In the genomic region with DNA sequence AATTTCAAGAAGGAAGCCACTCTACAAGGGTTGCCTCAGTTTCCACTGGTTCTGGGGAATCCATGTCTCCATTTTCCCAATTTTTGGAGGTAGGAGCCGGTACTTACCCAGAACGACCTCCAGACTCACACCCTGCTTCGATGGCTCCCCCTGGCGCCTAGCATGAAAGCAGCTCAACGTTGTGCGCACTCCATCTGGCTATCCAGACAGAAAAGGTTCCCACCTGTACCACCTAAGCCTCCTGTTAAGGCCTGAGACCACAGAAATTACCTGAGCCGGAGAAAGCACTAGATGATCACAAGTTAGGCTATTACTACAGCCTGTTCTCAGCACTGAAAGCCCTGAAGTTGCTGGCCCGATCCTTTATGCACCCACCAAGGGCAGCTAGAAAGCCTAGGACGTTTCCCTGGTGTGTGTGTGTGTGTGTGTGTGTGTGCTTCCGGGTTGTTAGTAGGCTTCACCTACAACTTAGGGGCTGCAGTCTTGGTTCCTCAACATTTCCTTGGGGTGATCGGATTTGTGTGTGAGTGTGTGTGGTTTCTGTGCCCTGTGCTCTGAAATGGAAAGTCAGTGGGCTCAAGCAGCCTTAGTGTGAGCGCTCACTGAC, we compare ENCODE assay signal across 10 mouse cellular contexts. TPM values are rescaled to one million over a fixed set of nuclear protein-coding genes. Genes with fewer than 3 reads are reported as not detected.
DNase-seq lines count a peak whose midpoint lies in the region; TF ChIP-seq lines count a peak whose summit lies in the region.
"Had no signal": no experiment of that assay in that cellular context is flagged by ENCODE, and none has a peak within 500 bp of the region (broad histone marks: within the 10 kb centered on the region; RNA-seq: fewer than 3 reads in every experiment).

No protein-coding gene starts in this region.

- H3K4me1 ChIP-seq in kidney, adult 2 months (ENCODE audit: control insufficient read depth, insufficient read depth, low read length), result no peaks in the 10 kb centered on the region
- no peaks in the 10 kb centered on the region for H3K4me1 ChIP-seq in ES-Bruce4 (ENCODE audit: control insufficient read depth, insufficient read depth, low read length)
- peaks cover 5% of the 10 kb centered on the region for H3K4me1 ChIP-seq in cortical plate, adult 2 months (ENCODE audit: control insufficient read depth, insufficient read depth, low read length)
- H3K4me1 ChIP-seq: stomach, embryonic 15.5 days had no signal

- peaks cover 2% of the 10 kb centered on the region; the same call in 1 of the 2 replicates for H3K27me3 ChIP-seq in kidney, adult 2 months (replicated peaks; ENCODE audit: control insufficient read depth, insufficient read depth, low read length)
- H3K27me3 ChIP-seq in ES-Bruce4 (ENCODE audit: control insufficient read depth, insufficient read depth, low read length, poor library complexity, severe bottlenecking), result peaks cover 14% of the 10 kb centered on the region

- H3K36me3 ChIP-seq in kidney, adult 2 months (ENCODE audit: control insufficient read depth, insufficient read depth, low read length), result no peaks in the 10 kb centered on the region
- no peaks in the 10 kb centered on the region for H3K36me3 ChIP-seq in ES-Bruce4 (ENCODE audit: control insufficient read depth, insufficient read depth, low read length, poor library complexity, severe bottlenecking)

- TF ChIP-seq POLR2A in kidney, adult 2 months (IDR thresholded peaks at IDR 0.05; ENCODE audit: low read depth, low read length), result no peak
- TF ChIP-seq POLR2A in ES-Bruce4 (IDR thresholded peaks at IDR 0.05; ENCODE audit: insufficient read depth, low read length), result no peak
- no peak for TF ChIP-seq POLR2A in cortical plate, adult 2 months (IDR thresholded peaks at IDR 0.05; ENCODE audit: extremely low read depth, insufficient read depth, low read length)

- TF ChIP-seq CTCF in kidney, adult 2 months (conservative IDR thresholded peaks at IDR 0.05; ENCODE audit: insufficient read depth, insufficient read length, low read depth, low read length), result peak; percentile 57
- peak; percentile 54 for TF ChIP-seq CTCF in ES-Bruce4 (IDR thresholded peaks at IDR 0.05; ENCODE audit: low read depth, low read length)
- TF ChIP-seq CTCF in cortical plate, adult 2 months (IDR thresholded peaks at IDR 0.05; ENCODE audit: extremely low read depth, insufficient read depth, low read length), result 0 out of 2 replicates have a peak, but pooled peaks have one; percentile 34

- no peak overlapping the region for H3K27ac ChIP-seq in kidney, adult 2 months (ENCODE audit: insufficient read depth, low read depth, low read length)
- H3K27ac ChIP-seq in ES-Bruce4 (ENCODE audit: insufficient read depth, low read length), result no peak overlapping the region
- H3K27ac ChIP-seq in cortical plate, adult 2 months (ENCODE audit: insufficient read depth, low read length), result no peak overlapping the region
- H3K27ac ChIP-seq: embryonic facial prominence, embryonic 13.5 days; stomach, embryonic 15.5 days had no signal

- DNase-seq in kidney, adult 2 months, result no peak
- no peak for DNase-seq in kidney, adult 11 months
- peak; percentile 27 for DNase-seq in lung, postnatal 10 days
- no peak for DNase-seq in spleen, postnatal 10 days (ENCODE audit: low spot score in 2 of 2)
- DNase-seq in spleen, postnatal 4 days (ENCODE audit: low spot score in 2 of 2), result no peak
- DNase-seq in heart, adult 9 months (ENCODE audit: low spot score in 2 of 2), result no peak

- H3K9ac ChIP-seq in ES-Bruce4 (ENCODE audit: low read depth, poor library complexity, severe bottlenecking), result no peak overlapping the region
- H3K9ac ChIP-seq: embryonic facial prominence, embryonic 13.5 days; stomach, embryonic 15.5 days had no signal

- no peak for TF ChIP-seq EP300 in ES-Bruce4 (IDR thresholded peaks at IDR 0.05; ENCODE audit: insufficient read depth, low read depth, low read length)

- WGBS in kidney, adult 2 months, result 54% methylated on average over 12 of the region's 12 CpGs

- no peak overlapping the region for H3K4me3 ChIP-seq in kidney, adult 2 months (ENCODE audit: insufficient read depth, low read depth, low read length)
- no peak overlapping the region for H3K4me3 ChIP-seq in ES-Bruce4 (ENCODE audit: low read depth, low read length)
- H3K4me3 ChIP-seq in cortical plate, adult 2 months (ENCODE audit: insufficient read depth, low read length), result no peak overlapping the region
- H3K4me3 ChIP-seq: embryonic facial prominence, embryonic 13.5 days; stomach, embryonic 15.5 days had no signal

- peaks cover 6% of the 10 kb centered on the region; the same call in 1 of the 2 replicates for H3K9me3 ChIP-seq in ES-Bruce4 (replicated peaks; ENCODE audit: control insufficient read depth, insufficient read depth, low read length, poor library complexity, severe bottlenecking)
- H3K9me3 ChIP-seq: embryonic facial prominence, embryonic 13.5 days; stomach, embryonic 15.5 days had no signal

RNA-seq across cellular contexts. Expression of a gene that starts 13.1 kb away (rescaled TPM):
- 5.6 and 7.5 TPM in 2 replicates for polyA plus RNA-seq in kidney, adult 2 months (2012; rRNA removed)
- not detected in 2 replicates for polyA plus RNA-seq in ES-Bruce4 (2011; ENCODE audit: insufficient read depth, insufficient read length, low read depth, missing spikeins)
- 158 and 169 TPM in 2 replicates for polyA plus RNA-seq in cortical plate, adult 2 months (2012; rRNA removed)

Comparison
In these comparisons a context has a peak if more than half of its experiments do, and no peak if none do; other contexts are left out.
1. RNA of a gene that starts 13.1 kb away (polyA plus RNA-seq): 158 to 169 TPM in cortical plate, adult 2 months; 5.6 to 7.5 TPM in kidney, adult 2 months and not detected in ES-Bruce4; every median in the first group is over 10 times any median in the second.
2. Peak in every context shown above with its lines, with median percentiles within 50 percentile points of each other: CTCF ChIP-seq.